In the genomic region with DNA sequence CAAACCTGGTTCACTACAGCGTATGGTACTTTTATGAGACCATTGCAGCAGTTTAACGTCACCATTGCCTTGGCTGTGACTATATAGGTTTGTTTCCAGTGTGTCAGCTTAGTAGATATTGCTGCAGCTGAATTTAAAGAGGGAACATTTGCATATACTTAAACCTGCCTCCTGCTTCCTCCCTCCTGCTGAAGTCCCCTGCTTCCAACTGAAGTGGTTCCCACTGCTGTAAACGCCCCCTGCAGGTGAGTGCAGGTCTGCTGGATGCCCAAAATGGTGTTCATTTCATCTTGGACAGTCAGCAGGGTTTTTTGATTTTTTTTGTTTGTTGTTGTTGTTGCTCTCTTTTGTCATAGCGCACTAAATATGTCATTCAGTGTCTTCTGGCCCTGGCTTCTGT, we compare ENCODE assay signal across 9 mouse cellular contexts.
DNase-seq lines count a peak whose midpoint lies in the region; ATAC-seq and TF ChIP-seq lines count a peak whose summit lies in the region.
"Had no signal": no experiment of that assay in that cellular context is flagged by ENCODE, and none has a peak within 500 bp of the region (broad histone marks: within the 10 kb centered on the region; RNA-seq: fewer than 3 reads in every experiment).

No protein-coding gene starts in this region.

- WGBS in forebrain, embryonic 14.5 days = 56% methylated on average over 4 of the region's 4 CpGs
- WGBS in forebrain, embryonic 15.5 days = 60% methylated on average over 4 of the region's 4 CpGs
- 68% methylated on average over 4 of the region's 4 CpGs for WGBS in liver, adult 2 months
- WGBS in liver, embryonic 12.5 days (ENCODE audit: insufficient replicate concordance) = 57% methylated on average over 4 of the region's 4 CpGs
- 58% methylated on average over 4 of the region's 4 CpGs for WGBS in lung, embryonic 14.5 days

- no peak overlapping the region for H3K27ac ChIP-seq in forebrain, embryonic 14.5 days (ENCODE audit: low read depth, low read length)
- no peak overlapping the region for H3K27ac ChIP-seq in forebrain, embryonic 15.5 days (replicated peaks)
- H3K27ac ChIP-seq in liver, adult 2 months (replicated peaks; ENCODE audit: insufficient read depth, low read depth, low read length) = no peak overlapping the region
- H3K27ac ChIP-seq in liver, embryonic 12.5 days = no peak overlapping the region
- H3K27ac ChIP-seq in lung, embryonic 14.5 days (ENCODE audit: low read depth) = no peak overlapping the region
- H3K27ac ChIP-seq: liver, embryonic 13.5 days had no signal

- no peaks in the 10 kb centered on the region for H3K79me2 ChIP-seq in liver, adult 2 months (ENCODE audit: control insufficient read depth, insufficient read depth, low read length)

- no peak overlapping the region for H3K9ac ChIP-seq in forebrain, embryonic 14.5 days (ENCODE audit: low read length)
- H3K9ac ChIP-seq in forebrain, embryonic 15.5 days (replicated peaks) = no peak overlapping the region
- H3K9ac ChIP-seq in liver, adult 2 months (ENCODE audit: low read depth, low read length) = no peak overlapping the region
- no peak overlapping the region for H3K9ac ChIP-seq in liver, embryonic 12.5 days
- no peak overlapping the region for H3K9ac ChIP-seq in lung, embryonic 14.5 days
- H3K9ac ChIP-seq: liver, embryonic 13.5 days had no signal

- TF ChIP-seq POLR2A in liver, adult 2 months (IDR thresholded peaks at IDR 0.05; ENCODE audit: extremely low read depth, insufficient read depth, low read length) = no peak

- H3K4me2 ChIP-seq in forebrain, embryonic 14.5 days (ENCODE audit: low read length) = no peak overlapping the region
- H3K4me2 ChIP-seq in forebrain, embryonic 15.5 days (replicated peaks) = no peak overlapping the region
- no peak overlapping the region for H3K4me2 ChIP-seq in liver, embryonic 12.5 days
- no peak overlapping the region for H3K4me2 ChIP-seq in lung, embryonic 14.5 days
- H3K4me2 ChIP-seq: liver, embryonic 13.5 days had no signal

- no peaks in the 10 kb centered on the region for H3K9me3 ChIP-seq in forebrain, embryonic 14.5 days (replicated peaks; ENCODE audit: control insufficient read depth, low read length)
- no peaks in the 10 kb centered on the region for H3K9me3 ChIP-seq in forebrain, embryonic 15.5 days
- no peaks in the 10 kb centered on the region for H3K9me3 ChIP-seq in liver, embryonic 12.5 days (replicated peaks)
- H3K9me3 ChIP-seq in lung, embryonic 14.5 days (ENCODE audit: low read depth, low read length) = no peaks in the 10 kb centered on the region
- H3K9me3 ChIP-seq: liver, embryonic 13.5 days had no signal

- DNase-seq in forebrain, embryonic 14.5 days (ENCODE audit: low spot score) = peak; percentile 39
- DNase-seq in liver, adult 2 months (ENCODE audit: extremely low read depth, low read depth, low spot score) = peak; percentile 5
- peak; percentile 51 for DNase-seq in brain, adult 2 months (ENCODE audit: low read depth, low spot score)
- peak; percentile 42 for DNase-seq in lung, embryonic 14.5 days
- DNase-seq in ovary, postnatal 10 days (ENCODE audit: low spot score) = no peak
- no peak for DNase-seq in kidney, adult 11 months
- DNase-seq: liver, embryonic 13.5 days had no signal

- no peak overlapping the region for H3K4me3 ChIP-seq in forebrain, embryonic 14.5 days (ENCODE audit: low read depth, low read length)
- H3K4me3 ChIP-seq in forebrain, embryonic 15.5 days = no peak overlapping the region
- H3K4me3 ChIP-seq in liver, adult 2 months (ENCODE audit: insufficient read depth, low read depth, low read length) = no peak overlapping the region
- H3K4me3 ChIP-seq in liver, embryonic 12.5 days = no peak overlapping the region
- no peak overlapping the region for H3K4me3 ChIP-seq in lung, embryonic 14.5 days (ENCODE audit: low read depth, low read length)
- H3K4me3 ChIP-seq: liver, embryonic 13.5 days had no signal

- no peaks in the 10 kb centered on the region for H3K27me3 ChIP-seq in forebrain, embryonic 14.5 days (replicated peaks; ENCODE audit: control insufficient read depth, insufficient read depth, low read length)
- no peaks in the 10 kb centered on the region for H3K27me3 ChIP-seq in forebrain, embryonic 15.5 days
- no peaks in the 10 kb centered on the region for H3K27me3 ChIP-seq in liver, adult 2 months (ENCODE audit: control insufficient read depth, insufficient read depth, low read length)
- no peaks in the 10 kb centered on the region for H3K27me3 ChIP-seq in liver, embryonic 12.5 days (replicated peaks)
- H3K27me3 ChIP-seq in lung, embryonic 14.5 days (ENCODE audit: insufficient read depth, low read length) = no peaks in the 10 kb centered on the region
- H3K27me3 ChIP-seq: liver, embryonic 13.5 days had no signal

- peak; percentile 32; the same call in 1 of the 2 replicates for ATAC-seq in forebrain, embryonic 14.5 days
- ATAC-seq in forebrain, embryonic 15.5 days (replicated peaks) = no peak
- no peak for ATAC-seq in liver, embryonic 12.5 days
- ATAC-seq in lung, embryonic 14.5 days (ENCODE audit: insufficient read depth) = no peak

- peak; percentile 65 for TF ChIP-seq CTCF in liver, adult 2 months (IDR thresholded peaks at IDR 0.05; ENCODE audit: low read depth, low read length)
- TF ChIP-seq CTCF in lung, embryonic 14.5 days (IDR thresholded peaks at IDR 0.05; ENCODE audit: low read depth) = peak; percentile 53

- H3K4me1 ChIP-seq in forebrain, embryonic 14.5 days (ENCODE audit: control insufficient read depth, insufficient read depth, low read length) = no peaks in the 10 kb centered on the region
- no peaks in the 10 kb centered on the region for H3K4me1 ChIP-seq in forebrain, embryonic 15.5 days
- no peaks in the 10 kb centered on the region for H3K4me1 ChIP-seq in liver, adult 2 months (ENCODE audit: control insufficient read depth, insufficient read depth, low read length)
- no peaks in the 10 kb centered on the region for H3K4me1 ChIP-seq in liver, embryonic 12.5 days
- H3K4me1 ChIP-seq in lung, embryonic 14.5 days (ENCODE audit: insufficient read depth) = no peaks in the 10 kb centered on the region

- H3K36me3 ChIP-seq in forebrain, embryonic 14.5 days (ENCODE audit: control insufficient read depth, insufficient read depth, low read length) = no peaks in the 10 kb centered on the region
- H3K36me3 ChIP-seq in forebrain, embryonic 15.5 days = no peaks in the 10 kb centered on the region
- no peaks in the 10 kb centered on the region for H3K36me3 ChIP-seq in liver, adult 2 months (ENCODE audit: control insufficient read depth, insufficient read depth, low read length)
- no peaks in the 10 kb centered on the region for H3K36me3 ChIP-seq in liver, embryonic 12.5 days
- no peaks in the 10 kb centered on the region for H3K36me3 ChIP-seq in lung, embryonic 14.5 days (ENCODE audit: insufficient read depth)
- H3K36me3 ChIP-seq: liver, embryonic 13.5 days had no signal

Comparison
In these comparisons a context has a peak if more than half of its experiments do, and no peak if none do; other contexts are left out.
1. DNase-seq: peak in forebrain, embryonic 14.5 days (single experiment), liver, adult 2 months (single experiment), brain, adult 2 months (single experiment) and lung, embryonic 14.5 days (single experiment); none in ovary, postnatal 10 days (single experiment) and kidney, adult 11 months (single experiment).